Mouse (Mus musculus) megakaryocyte, embryonic 14.5 days (primary cell): ENCODE measurements around the gene Pla2g12a. TPM values are rescaled to one million over a fixed set of nuclear protein-coding genes. Genes with fewer than 3 reads are reported as not detected.
A peak's percentile ranks its signal among the peaks of the same experiment; 100 is the strongest.

Experiments
- H3K27me3 ChIP-seq: replicated peaks from 2 replicates; pipeline ENCODE3; 2012; ENCODE audit warnings: inconsistent platforms
- H3K36me3 ChIP-seq: replicated peaks from 2 replicates; pipeline ENCODE3; 2012; ENCODE audit warnings: low read length, inconsistent platforms, mixed read lengths
- H3K4me1 ChIP-seq: 2 replicates; pipeline ENCODE4 v1.6.1; 2012; ENCODE audit warnings: inconsistent platforms
- H3K4me3 ChIP-seq: replicated peaks from 2 replicates; pipeline ENCODE3; 2012; ENCODE audit warnings: moderate library complexity, mild to moderate bottlenecking, inconsistent platforms
- H3K9me3 ChIP-seq: 2 replicates; pipeline ENCODE4 v1.6.1; 2012; ENCODE audit warnings: inconsistent platforms
- FLI1 ChIP-seq: IDR thresholded peaks from 2 replicates; pipeline ENCODE4 v1.6.1; 2012; ENCODE audit warnings: low read length, inconsistent platforms, mixed read lengths
- GATA1 ChIP-seq: IDR thresholded peaks from 3 replicates; pipeline ENCODE4 v1.6.1; 2012; ENCODE audit warnings: mixed read lengths, low read length, inconsistent platforms, borderline replicate concordance
- polyA plus RNA-seq: library from polyadenylated mRNA; stranded (reverse); fragments of >175 nt; gene quantifications from 2 replicates; pipeline ENCODE4 v1.2.3, GENCODE M21; 2012; ENCODE audit warnings: low replicate concordance; ENCODE audit not compliant: insufficient read depth

Pla2g12a gene
- polyA plus RNA-seq: 103 and 210 TPM in 2 replicates

GRCm38 (mm10) chr3:129878405-129879021 lies at the start of gene Pla2g12a:
Pla2g12a (plus strand) TSS chr3:129878606.
- Histone ChIP-seq H3K4me1 (peaks cover 53% of the 10 kb centered on the region), H3K27me3 (peaks cover 2% of the 10 kb centered on the region), H3K4me3 (peak within 1 kb of the TSS; percentile 100), H3K36me3 (no peaks in the 10 kb centered on the region), H3K9me3 (0 out of 2 replicates have a peak, but pooled peaks cover 7% of the 10 kb centered on the region)
- TF ChIP-seq GATA1 (no peak), FLI1 (no peak)

GRCm38 (mm10) chr3:129830626-129831025 lies 47.8 kb upstream of the Pla2g12a start:
- Histone ChIP-seq H3K4me1 (peaks cover 40% of the 10 kb centered on the region), H3K27me3 (no peaks in the 10 kb centered on the region), H3K4me3 (peak overlapping the region; percentile 99), H3K36me3 (peaks cover 28% of the 10 kb centered on the region), H3K9me3 (no peaks in the 10 kb centered on the region)
- no peak for TF ChIP-seq FLI1
- no peak for TF ChIP-seq GATA1

- H3K36me3 ChIP-seq: peaks cover 24% of the 10 kb centered on the region
- peaks cover 45% of the 10 kb centered on the region for H3K4me1 ChIP-seq
- H3K27me3 ChIP-seq: peaks cover 1% of the 10 kb centered on the region
- no peak for TF ChIP-seq GATA1
- TF ChIP-seq FLI1: peak; percentile 92; the same call in 1 of the 2 replicates
- H3K9me3 ChIP-seq: no peaks in the 10 kb centered on the region
- peak within 1 kb of the TSS; percentile 99 for H3K4me3 ChIP-seq
Observed at GRCm38 (mm10) chr3:129831035-129831568, 47.3 kb upstream of the Pla2g12a start, which contains the start of gene Gar1. Gar1 (minus strand) TSS chr3:129831396.

- no peaks in the 10 kb centered on the region for H3K36me3 ChIP-seq
- TF ChIP-seq FLI1 (no peak), GATA1 (no peak)
Observed at GRCm38 (mm10) chr3:129835388-129835934, 42.9 kb upstream of the Pla2g12a start, which contains the start of gene Cfi. Cfi (plus strand) TSS chr3:129835884.

GRCm38 (mm10) chr3:129836051-129836697 lies 42.2 kb upstream of the Pla2g12a start:
- no peaks in the 10 kb centered on the region for H3K36me3 ChIP-seq
- no peaks in the 10 kb centered on the region for H3K9me3 ChIP-seq
- TF ChIP-seq GATA1 (no peak), FLI1 (no peak)
- H3K27me3 ChIP-seq: peaks cover 1% of the 10 kb centered on the region
- peak overlapping the region; percentile 56 for H3K4me3 ChIP-seq
- peaks cover 20% of the 10 kb centered on the region for H3K4me1 ChIP-seq

More at GRCm38 (mm10) chr3:129835388-129835934, 42.9 kb upstream of the Pla2g12a start, which contains the start of gene Cfi:
- Histone ChIP-seq H3K9me3 (no peaks in the 10 kb centered on the region), H3K4me1 (peaks cover 20% of the 10 kb centered on the region), H3K27me3 (peaks cover 1% of the 10 kb centered on the region), H3K4me3 (peak within 1 kb of the TSS; percentile 56)

GRCm38 (mm10) chr3:129836965-129837364 lies 41.4 kb upstream of the Pla2g12a start:
- H3K4me3 ChIP-seq: no peak overlapping the region
- H3K36me3 ChIP-seq: no peaks in the 10 kb centered on the region
- peaks cover 1% of the 10 kb centered on the region for H3K27me3 ChIP-seq
- H3K4me1 ChIP-seq: peaks cover 16% of the 10 kb centered on the region
- TF ChIP-seq FLI1 (no peak), GATA1 (no peak)
- no peaks in the 10 kb centered on the region for H3K9me3 ChIP-seq

- peaks cover 11% of the 10 kb centered on the region for H3K4me1 ChIP-seq
- H3K36me3 ChIP-seq: no peaks in the 10 kb centered on the region
- TF ChIP-seq FLI1 (no peak), GATA1 (no peak)
- no peaks in the 10 kb centered on the region for H3K9me3 ChIP-seq
- no peak overlapping the region for H3K4me3 ChIP-seq
- peaks cover 1% of the 10 kb centered on the region for H3K27me3 ChIP-seq
Observed at GRCm38 (mm10) chr3:129838017-129838416, 40.4 kb upstream of the Pla2g12a start.

- Histone ChIP-seq H3K4me3 (no peak overlapping the region), H3K27me3 (peaks cover 3% of the 10 kb centered on the region), H3K9me3 (no peaks in the 10 kb centered on the region), H3K4me1 (peaks cover 7% of the 10 kb centered on the region), H3K36me3 (no peaks in the 10 kb centered on the region)
- no peak for TF ChIP-seq GATA1
- no peak for TF ChIP-seq FLI1
Observed at GRCm38 (mm10) chr3:129845868-129846267, 32.5 kb upstream of the Pla2g12a start.

- Histone ChIP-seq H3K36me3 (no peaks in the 10 kb centered on the region), H3K4me1 (peaks cover 7% of the 10 kb centered on the region), H3K4me3 (no peak overlapping the region), H3K9me3 (no peaks in the 10 kb centered on the region), H3K27me3 (peaks cover 3% of the 10 kb centered on the region)
- TF ChIP-seq GATA1 (no peak), FLI1 (no peak)
Observed at GRCm38 (mm10) chr3:129846846-129847245, 31.6 kb upstream of the Pla2g12a start.
